Comparison of ENCODE assay signal across 8 mouse cellular contexts in genomic region chr7:105743926-105744590, GRCm38 (mm10). TPM values are rescaled to one million over a fixed set of nuclear protein-coding genes. Genes with fewer than 3 reads are reported as not detected.
A peak's percentile ranks its signal among the peaks of the same experiment; 100 is the strongest.
DNase-seq lines count a peak whose midpoint lies in the region; ATAC-seq and TF ChIP-seq lines count a peak whose summit lies in the region.

TSS of gene Taf10 (minus strand) at chr7:105744361.

- H3K9ac ChIP-seq in embryonic facial prominence, embryonic 13.5 days: peak within 1 kb of the TSS; percentile 96
- peak within 1 kb of the TSS; percentile 89 for H3K9ac ChIP-seq in heart, adult 2 months (ENCODE audit: low read depth, low read length)
- H3K9ac ChIP-seq in limb, embryonic 14.5 days (ENCODE audit: low read depth, low read length, severe bottlenecking): peak within 1 kb of the TSS; percentile 87
- peak within 1 kb of the TSS; percentile 95 for H3K9ac ChIP-seq in midbrain, embryonic 16.5 days (ENCODE audit: low read depth, low read length)

- H3K79me2 ChIP-seq in heart, adult 2 months (replicated peaks; ENCODE audit: control insufficient read depth, insufficient read depth, low read length): no peaks in the 10 kb centered on the region

- intact Hi-C loops in heart, adult 2 months (cut with DNase I): loop anchor here (2.0 kb wide), 1 partner anchor 43 kb away; the partner anchor contains the start of gene Dchs1

- no peaks in the 10 kb centered on the region for H3K27me3 ChIP-seq in embryonic facial prominence, embryonic 13.5 days
- no peaks in the 10 kb centered on the region for H3K27me3 ChIP-seq in heart, adult 2 months (ENCODE audit: control insufficient read depth, insufficient read depth, low read length)
- H3K27me3 ChIP-seq in limb, embryonic 14.5 days (ENCODE audit: control insufficient read depth, insufficient read depth, low read length): no peaks in the 10 kb centered on the region
- H3K27me3 ChIP-seq in midbrain, embryonic 16.5 days (ENCODE audit: control insufficient read depth, insufficient read depth, low read depth, low read length): no peaks in the 10 kb centered on the region
- no peaks in the 10 kb centered on the region for H3K27me3 ChIP-seq in spleen, adult 2 months (ENCODE audit: control insufficient read depth, insufficient read depth, low read length)

- H3K4me3 ChIP-seq in embryonic facial prominence, embryonic 13.5 days: peak within 1 kb of the TSS; percentile 95
- H3K4me3 ChIP-seq in heart, adult 2 months: peak within 1 kb of the TSS; percentile 85
- H3K4me3 ChIP-seq in limb, embryonic 14.5 days (replicated peaks; ENCODE audit: low read length): peak within 1 kb of the TSS; percentile 88
- H3K4me3 ChIP-seq in midbrain, embryonic 16.5 days (ENCODE audit: low read depth, low read length): peak within 1 kb of the TSS; percentile 93
- H3K4me3 ChIP-seq in spleen, adult 2 months (ENCODE audit: extremely low read depth, insufficient read depth, insufficient read length): peak within 1 kb of the TSS; percentile 68

- peak; percentile 70; the same call in 1 of the 2 replicates for TF ChIP-seq EP300 in heart, adult 2 months (IDR thresholded peaks at IDR 0.05; ENCODE audit: insufficient read depth, low read depth, low read length)

- H3K9me3 ChIP-seq in embryonic facial prominence, embryonic 13.5 days: no peaks in the 10 kb centered on the region
- no peaks in the 10 kb centered on the region for H3K9me3 ChIP-seq in limb, embryonic 14.5 days (ENCODE audit: control insufficient read depth, low read length)
- no peaks in the 10 kb centered on the region for H3K9me3 ChIP-seq in midbrain, embryonic 16.5 days (replicated peaks; ENCODE audit: control insufficient read depth, low read length, poor library complexity, severe bottlenecking)

- H3K4me1 ChIP-seq in embryonic facial prominence, embryonic 13.5 days: peaks cover 15% of the 10 kb centered on the region
- H3K4me1 ChIP-seq in heart, adult 2 months (ENCODE audit: control insufficient read depth, insufficient read depth, low read length): peaks cover 4% of the 10 kb centered on the region
- peaks cover 3% of the 10 kb centered on the region; the same call in 1 of the 2 replicates for H3K4me1 ChIP-seq in limb, embryonic 14.5 days (ENCODE audit: control insufficient read depth, insufficient read depth, low read length)
- H3K4me1 ChIP-seq in midbrain, embryonic 16.5 days (ENCODE audit: control insufficient read depth, insufficient read depth, low read length): peaks cover 18% of the 10 kb centered on the region
- no peaks in the 10 kb centered on the region; the same call in 1 of the 2 replicates for H3K4me1 ChIP-seq in spleen, adult 2 months (ENCODE audit: control insufficient read depth, insufficient read depth, insufficient read length)

- peaks cover 61% of the 10 kb centered on the region for H3K36me3 ChIP-seq in embryonic facial prominence, embryonic 13.5 days
- peaks cover 10% of the 10 kb centered on the region for H3K36me3 ChIP-seq in heart, adult 2 months (ENCODE audit: control insufficient read depth, insufficient read depth, low read length)
- peaks cover 42% of the 10 kb centered on the region for H3K36me3 ChIP-seq in limb, embryonic 14.5 days (ENCODE audit: control insufficient read depth, insufficient read depth, low read length)
- peaks cover 8% of the 10 kb centered on the region for H3K36me3 ChIP-seq in midbrain, embryonic 16.5 days (ENCODE audit: control insufficient read depth, insufficient read depth, low read length)
- peaks cover 17% of the 10 kb centered on the region for H3K36me3 ChIP-seq in spleen, adult 2 months (ENCODE audit: control insufficient read depth, insufficient read depth, low read length)

- ATAC-seq in embryonic facial prominence, embryonic 13.5 days (ENCODE audit: insufficient number of reproducible peaks, insufficient read depth, low FRiP score, low TSS enrichment, low read depth): peak; percentile 96
- ATAC-seq in limb, embryonic 14.5 days (ENCODE audit: low FRiP score, low read depth): peak; percentile 95
- peak; percentile 97 for ATAC-seq in midbrain, embryonic 16.5 days

- peak; percentile 95 for DNase-seq in A20 (ENCODE audit: low read depth, low spot score)
- DNase-seq in adrenal gland, postnatal 4 days (ENCODE audit: low spot score in 2 of 2): peak; percentile 69 to 73
- peak; percentile 88 to 90 for DNase-seq in heart, adult 2 months
- DNase-seq in kidney, adult 8-10 months: peak; percentile 80 to 86
- DNase-seq in limb, embryonic 14.5 days (ENCODE audit: low spot score): peak; percentile 89
- DNase-seq in spleen, adult 2 months (ENCODE audit: low read depth in 1 of 2, low spot score in 2 of 2): peak; percentile 84 to 88

- peak within 1 kb of the TSS; percentile 85 for H3K4me2 ChIP-seq in embryonic facial prominence, embryonic 13.5 days
- peak within 1 kb of the TSS; percentile 76 for H3K4me2 ChIP-seq in limb, embryonic 14.5 days (replicated peaks; ENCODE audit: low read depth, low read length, severe bottlenecking)
- peak within 1 kb of the TSS; percentile 88 for H3K4me2 ChIP-seq in midbrain, embryonic 16.5 days (ENCODE audit: low read length)

- WGBS in embryonic facial prominence, embryonic 13.5 days: under 1% methylated on average over 67 of the region's 67 CpGs
- under 1% methylated on average over 60 of the region's 67 CpGs for WGBS in heart, adult 2 months
- 0% methylated on average over 19 of the region's 67 CpGs for WGBS in limb, embryonic 14.5 days
- under 1% methylated on average over 63 of the region's 67 CpGs for WGBS in midbrain, embryonic 16.5 days
- under 1% methylated on average over 67 of the region's 67 CpGs for WGBS in spleen, adult 2 months

- TF ChIP-seq POLR2A in heart, adult 2 months (IDR thresholded peaks at IDR 0.05; ENCODE audit: insufficient read depth, low read depth, low read length): peak; percentile 73
- peak; percentile 33; the same call in 1 of the 2 replicates for TF ChIP-seq POLR2A in limb, embryonic 14.5 days (IDR thresholded peaks at IDR 0.05; ENCODE audit: borderline replicate concordance, extremely low read depth, insufficient read depth, insufficient read length)
- TF ChIP-seq POLR2A in spleen, adult 2 months (IDR thresholded peaks at IDR 0.05; ENCODE audit: low read depth, low read length): peak; percentile 87

- peak; percentile 59 for TF ChIP-seq CTCF in heart, adult 2 months (IDR thresholded peaks at IDR 0.05)
- TF ChIP-seq CTCF in spleen, adult 2 months (IDR thresholded peaks at IDR 0.05; ENCODE audit: extremely low read depth, insufficient read depth, insufficient read length, insufficient replicate concordance): 0 out of 2 replicates have a peak, but pooled peaks have one; percentile 17

- H3K27ac ChIP-seq in embryonic facial prominence, embryonic 13.5 days: peak within 1 kb of the TSS; percentile 80
- H3K27ac ChIP-seq in heart, adult 2 months: peak within 1 kb of the TSS; percentile 69
- H3K27ac ChIP-seq in limb, embryonic 14.5 days (replicated peaks; ENCODE audit: low read depth, low read length): peak within 1 kb of the TSS; percentile 77
- peak within 1 kb of the TSS; percentile 79 for H3K27ac ChIP-seq in midbrain, embryonic 16.5 days (ENCODE audit: low read length)
- H3K27ac ChIP-seq in spleen, adult 2 months (ENCODE audit: insufficient read depth, low read length): peak within 1 kb of the TSS; percentile 53

RNA-seq across cellular contexts. Expression of gene Taf10, which starts in this region (rescaled TPM):
- total RNA-seq in adrenal gland, postnatal 4 days (2021): 100 to 1,000 TPM; 161 to 175 TPM
- polyA plus RNA-seq in embryonic facial prominence, embryonic 13.5 days (2015; fragmentation: Nextera tagmentation; extraction: Ambion mirVana): 126 and 137 TPM in 2 replicates
- 100 to 1,000 TPM; 110 to 115 TPM for total RNA-seq in heart, adult 2 months (2021)
- polyA plus RNA-seq in heart, adult 2 months (2012; rRNA removed): 158 and 176 TPM in 2 replicates
- 251 and 282 TPM in 2 replicates for polyA plus RNA-seq in limb, embryonic 14.5 days (2012; rRNA removed)
- polyA plus RNA-seq in limb, embryonic 14.5 days (2014; fragmentation: Nextera tagmentation; extraction: Ambion mirVana): 155 and 163 TPM in 2 replicates
- 76.5 and 78.4 TPM in 2 replicates for polyA plus RNA-seq in midbrain, embryonic 16.5 days (2015; fragmentation: Nextera tagmentation; extraction: Ambion mirVana)
- polyA plus RNA-seq in spleen, adult 2 months (2012; rRNA removed): 282 and 451 TPM in 2 replicates

Comparison
In these comparisons a context has a peak if more than half of its experiments do, and no peak if none do; other contexts are left out.
1. Peak in every context shown above with its lines: DNase-seq, ATAC-seq, H3K4me3 ChIP-seq and H3K27ac ChIP-seq.
2. POLR2A ChIP-seq: peak in every context shown above with its lines; median percentile 87 in spleen, adult 2 months; 73 in heart, adult 2 months; 33 in limb, embryonic 14.5 days.